Mouse (Mus musculus) forebrain, postnatal 0 days (tissue): ENCODE measurements around the gene Tlr12. TPM values are rescaled to one million over a fixed set of nuclear protein-coding genes. Genes with fewer than 3 reads are reported as not detected.

Experiments
- ATAC-seq: fragments of 200-750 bp; cut with Nextera tagmentation; 2 replicates; pipeline ENCODE4 v1.8.0; 2017; ENCODE audit warnings: mild to moderate bottlenecking, moderate library complexity
- DNase-seq: peaks from one replicate; pipeline ENCODE4 v3.0.0-alpha.2; 2015
- H3K27ac ChIP-seq: fragments of 300-500 bp; sonication (generic); 2 replicates; pipeline ENCODE4 v1.5.1; 2014; ENCODE audit warnings: low read depth, mild to moderate bottlenecking, antibody characterized with exemption, low read length, moderate library complexity, mixed read lengths
- H3K27me3 ChIP-seq: fragments of 300-500 bp; sonication (generic); 2 replicates; pipeline ENCODE4 v1.6.1; 2014; ENCODE audit warnings: mild to moderate bottlenecking, low read length, mixed read lengths; ENCODE audit not compliant: insufficient read depth
- H3K36me3 ChIP-seq: fragments of 300-500 bp; sonication (generic); 2 replicates; pipeline ENCODE4 v1.6.1; 2014; ENCODE audit warnings: mild to moderate bottlenecking, moderate library complexity; ENCODE audit not compliant: insufficient read depth
- H3K4me1 ChIP-seq: fragments of 300-500 bp; sonication (generic); 2 replicates; pipeline ENCODE4 v1.6.1; 2014; ENCODE audit warnings: antibody characterized with exemption; ENCODE audit not compliant: insufficient read depth
- H3K4me2 ChIP-seq: fragments of 300-500 bp; sonication (generic); 2 replicates; pipeline ENCODE4 v1.6.1; 2014; ENCODE audit warnings: low read depth, mild to moderate bottlenecking, moderate library complexity
- H3K4me3 ChIP-seq: fragments of 300-500 bp; sonication (generic); 2 replicates; pipeline ENCODE4 v1.5.1; 2014; ENCODE audit warnings: low read depth, low read length, mixed read lengths
- H3K9ac ChIP-seq: fragments of 300-500 bp; sonication (generic); 2 replicates; pipeline ENCODE4 v1.6.1; 2014; ENCODE audit warnings: mild to moderate bottlenecking
- H3K9me3 ChIP-seq: fragments of 300-500 bp; sonication (generic); 2 replicates; pipeline ENCODE4 v1.6.1; 2016; ENCODE audit warnings: low read length
- CTCF ChIP-seq: sonication (generic); IDR thresholded peaks from 2 replicates; pipeline ENCODE4 v1.5.1; 2016; ENCODE audit warnings: antibody characterized with exemption, control low read depth, low read depth
- WGBS: fragments of 180-500 bp; shearing (Covaris S2); extraction: QIAGEN DNeasy Blood & Tissue Kit; methylation state at CpG from one replicate; pipeline ENCODE4 v1.1.7; 2014; 5-methylcytosine and 5-hydroxymethylcytosine counted together
- polyA plus RNA-seq: library from polyadenylated mRNA; unstranded; fragments of >200 nt; fragmentation: Nextera tagmentation; extraction: Ambion mirVana; gene quantifications from 2 replicates; pipeline ENCODE4 v1.2.1, GENCODE M21; 2015
- total RNA-seq: library from RNA; depleted of rRNA; stranded (reverse); fragments of >200 nt; gene quantifications from 2 replicates; pipeline ENCODE4 v1.2.3, GENCODE M21; 2014

The Tlr12 gene
- total and polyA plus RNA-seq, 2 experiments from 2014 or later = 1.3 to 1.6 TPM

DNA sequence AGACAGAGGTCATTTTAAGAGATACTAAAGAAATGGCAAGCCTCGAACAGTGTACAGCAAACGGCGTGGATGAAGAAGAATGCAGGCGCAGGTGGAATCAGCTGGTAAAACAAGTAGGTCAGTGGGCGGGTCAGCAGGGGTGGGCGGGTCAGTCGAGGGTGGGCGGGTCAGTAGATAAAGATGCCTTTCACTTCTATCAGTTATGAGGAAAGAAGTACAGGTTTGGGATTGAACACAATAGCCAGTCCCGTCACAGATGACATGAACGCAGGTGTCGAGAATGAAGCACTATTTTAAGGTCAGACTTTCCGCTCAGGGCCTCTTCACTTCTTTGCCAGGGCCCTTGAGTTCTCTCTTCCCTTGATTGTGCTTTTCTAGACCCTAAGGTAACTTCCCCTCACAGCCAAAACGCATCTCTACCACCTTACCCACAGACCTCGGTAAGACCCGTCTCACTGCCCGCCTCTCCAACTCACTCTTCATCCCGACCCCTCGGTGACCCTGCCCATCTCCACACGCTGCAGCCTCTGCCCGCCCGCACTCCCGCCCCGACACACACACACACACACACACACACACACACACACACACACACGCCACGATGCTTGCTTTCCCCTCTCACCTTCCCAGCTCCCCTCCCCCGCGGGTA, 9.0 kb downstream of the Tlr12 start:
- DNase-seq (no peak), ATAC-seq (no peak; the same call in 1 of the 2 replicates)
- Histone ChIP-seq H3K4me3 (peak overlapping the region; percentile 53), H3K9ac (peak overlapping the region; percentile 64), H3K36me3 (peaks cover 1% of the 10 kb centered on the region; the same call in 1 of the 2 replicates), H3K9me3 (no peaks in the 10 kb centered on the region), H3K27ac (peak overlapping the region; percentile 36; the same call in 1 of the 2 replicates), H3K4me2 (peak overlapping the region; percentile 76), H3K27me3 (no peaks in the 10 kb centered on the region), H3K4me1 (peaks cover 8% of the 10 kb centered on the region)
- 10% methylated on average over 26 of the region's 27 CpGs for WGBS
- TF ChIP-seq CTCF = no peak

- Histone ChIP-seq H3K9me3 (no peaks in the 10 kb centered on the region), H3K4me1 (peaks cover 8% of the 10 kb centered on the region), H3K9ac (no peak overlapping the region), H3K4me2 (no peak overlapping the region), H3K4me3 (no peak overlapping the region), H3K27ac (no peak overlapping the region), H3K36me3 (peaks cover 19% of the 10 kb centered on the region), H3K27me3 (no peaks in the 10 kb centered on the region)
- peak; percentile 9 for DNase-seq
- no peak for TF ChIP-seq CTCF
- 69% methylated on average over 11 of the region's 11 CpGs for WGBS
- no peak for ATAC-seq
These were observed 10.8 kb downstream of the Tlr12 start for GRCm38 (mm10) chr4:128607661-128608060.

- Histone ChIP-seq H3K27ac (no peak overlapping the region), H3K4me2 (no peak overlapping the region), H3K9me3 (no peaks in the 10 kb centered on the region), H3K27me3 (no peaks in the 10 kb centered on the region), H3K9ac (no peak overlapping the region), H3K4me3 (no peak overlapping the region), H3K4me1 (peaks cover 8% of the 10 kb centered on the region), H3K36me3 (peaks cover 22% of the 10 kb centered on the region)
- no peak for ATAC-seq
- 85% methylated on average over 7 of the region's 7 CpGs for WGBS
- TF ChIP-seq CTCF = no peak
- DNase-seq = no peak
These were observed 11.8 kb downstream of the Tlr12 start for GRCm38 (mm10) chr4:128606586-128606985.

DNA sequence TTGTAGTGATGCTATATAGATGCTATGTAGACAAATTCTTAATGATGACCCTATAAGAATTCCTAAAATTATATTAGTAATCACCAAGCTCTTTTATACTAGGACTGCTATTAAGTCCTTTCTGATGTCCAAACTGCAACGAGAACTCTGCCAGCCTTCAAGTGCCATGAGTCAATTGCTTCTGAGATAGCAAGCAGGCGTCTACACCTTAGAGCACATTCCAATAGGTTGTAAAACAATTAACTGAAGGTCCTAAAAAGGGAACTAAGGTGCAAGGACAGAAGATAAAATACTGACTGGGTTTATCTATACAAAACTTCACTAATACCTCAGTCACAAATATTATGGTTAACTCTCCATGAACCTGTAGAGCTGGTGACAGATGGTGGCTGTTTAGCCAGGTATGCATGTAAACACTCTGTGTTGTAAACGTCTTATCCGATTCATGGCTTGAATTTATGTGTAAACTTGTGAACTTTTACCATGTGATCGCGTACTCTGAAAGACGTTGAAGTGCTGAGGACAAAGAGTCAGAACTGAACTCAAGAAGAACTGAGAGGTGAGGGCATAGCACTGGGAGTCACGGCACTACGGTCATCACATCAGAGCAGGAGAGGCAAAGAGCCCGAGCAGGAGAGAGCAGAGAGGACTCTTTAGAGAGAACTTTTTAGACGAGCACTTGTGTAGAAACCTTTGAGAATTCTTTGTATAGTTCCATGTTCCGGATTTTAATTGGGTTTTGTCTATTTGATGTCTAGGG, 20.4 kb downstream of the Tlr12 start:
- H3K4me2 ChIP-seq = no peak overlapping the region
- DNase-seq (no peak), ATAC-seq (no peak)
- no peaks in the 10 kb centered on the region for H3K27me3 ChIP-seq
- no peak overlapping the region for H3K9ac ChIP-seq
- no peaks in the 10 kb centered on the region for H3K4me1 ChIP-seq
- H3K4me3 ChIP-seq = no peak overlapping the region
- peaks cover 7% of the 10 kb centered on the region; the same call in 1 of the 2 replicates for H3K36me3 ChIP-seq
- no peak for TF ChIP-seq CTCF
- H3K27ac ChIP-seq = no peak overlapping the region
- 87% methylated on average over 12 of the region's 12 CpGs for WGBS
- no peaks in the 10 kb centered on the region for H3K9me3 ChIP-seq

DNA sequence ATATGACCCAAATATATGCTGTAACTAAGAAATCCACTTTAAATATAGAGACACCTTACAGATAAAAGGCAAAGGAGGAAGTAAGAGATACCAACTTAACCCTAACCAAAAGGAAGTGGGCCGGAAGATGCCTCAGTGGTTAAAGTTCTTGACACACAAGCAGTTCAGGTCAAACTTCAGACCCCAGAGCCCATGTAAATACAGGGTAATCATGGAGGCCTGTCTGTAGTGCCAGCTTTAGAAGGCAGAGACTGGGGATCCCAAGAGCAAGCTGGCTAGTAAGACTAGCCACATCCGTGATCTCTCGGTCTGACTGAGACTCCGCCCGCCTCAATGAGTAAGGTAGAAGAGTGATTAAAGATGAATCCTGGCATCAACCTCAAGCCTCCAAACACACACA, 24.4 kb downstream of the Tlr12 start:
- Histone ChIP-seq H3K9ac (no peak overlapping the region), H3K9me3 (no peaks in the 10 kb centered on the region), H3K27ac (no peak overlapping the region), H3K4me2 (no peak overlapping the region), H3K4me3 (no peak overlapping the region), H3K4me1 (no peaks in the 10 kb centered on the region), H3K36me3 (peaks cover 19% of the 10 kb centered on the region), H3K27me3 (no peaks in the 10 kb centered on the region)
- ATAC-seq = no peak
- 94% methylated on average over 5 of the region's 5 CpGs for WGBS
- DNase-seq = no peak
- no peak for TF ChIP-seq CTCF

DNA sequence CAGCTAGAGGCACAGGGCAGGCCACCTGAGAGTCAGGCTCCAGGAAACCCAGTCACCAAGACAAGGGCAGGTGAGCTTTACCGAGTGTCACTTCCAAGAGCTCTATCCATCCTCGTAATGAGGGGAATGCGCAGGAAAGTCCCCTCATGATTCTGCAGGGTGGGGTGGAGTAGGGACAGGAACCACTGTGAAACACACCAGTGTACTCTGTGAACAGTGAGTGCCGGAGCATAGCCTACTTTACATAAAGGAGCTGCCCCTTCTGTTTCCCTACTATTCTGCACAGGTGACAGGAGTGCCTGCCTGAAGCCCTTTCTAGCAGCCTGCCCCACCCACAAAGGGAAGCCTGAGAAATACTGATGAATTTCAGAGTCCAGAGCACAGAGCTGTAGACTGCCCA, 25.1 kb downstream of the Tlr12 start:
- 91% methylated on average over 4 of the region's 4 CpGs for WGBS
- no peak for DNase-seq
- ATAC-seq = no peak
- no peak overlapping the region for H3K27ac ChIP-seq
- H3K9ac ChIP-seq = no peak overlapping the region
- no peak overlapping the region for H3K4me2 ChIP-seq
- no peaks in the 10 kb centered on the region for H3K27me3 ChIP-seq
- H3K4me3 ChIP-seq = no peak overlapping the region
- TF ChIP-seq CTCF = no peak
- no peaks in the 10 kb centered on the region for H3K4me1 ChIP-seq
- H3K36me3 ChIP-seq = peaks cover 26% of the 10 kb centered on the region
- no peaks in the 10 kb centered on the region for H3K9me3 ChIP-seq

- peaks cover 45% of the 10 kb centered on the region for H3K36me3 ChIP-seq
- no peaks in the 10 kb centered on the region for H3K4me1 ChIP-seq
- no peaks in the 10 kb centered on the region for H3K27me3 ChIP-seq
- TF ChIP-seq CTCF = peak; percentile 26; the same call in 1 of the 2 replicates
- DNase-seq = no peak
- WGBS = 64% methylated on average over 4 of the region's 4 CpGs
- no peak for ATAC-seq
- H3K27ac ChIP-seq = no peak overlapping the region
- peaks cover 31% of the 10 kb centered on the region for H3K9me3 ChIP-seq
- no peak overlapping the region for H3K4me3 ChIP-seq
- H3K4me2 ChIP-seq = no peak overlapping the region
- H3K9ac ChIP-seq = no peak overlapping the region
These were observed 39.2 kb downstream of the Tlr12 start for GRCm38 (mm10) chr4:128579182-128579581.
